Mouse (Mus musculus) G1E (cell line): ENCODE data around the gene D630023F18Rik.

Source experiments
- CTCF ChIP-seq: IDR thresholded peaks from 2 replicates; pipeline ENCODE4 v1.5.1; 2012; ENCODE audit warnings: low read depth, low read length, inconsistent platforms, mixed read lengths
- GATA1 ChIP-seq: IDR thresholded peaks from 2 replicates; pipeline ENCODE4 v1.6.1; 2012; ENCODE audit warnings: borderline replicate concordance, low read length, inconsistent platforms, mixed read lengths
- POLR2AphosphoS5 ChIP-seq: IDR thresholded peaks from 2 replicates; pipeline ENCODE4 v1.6.1; 2012; ENCODE audit warnings: low read depth, low read length, inconsistent platforms; ENCODE audit not compliant: insufficient replicate concordance
- TAL1 ChIP-seq: conservative IDR thresholded peaks from 2 replicates; pipeline ENCODE4 v1.6.1; 2012; ENCODE audit warnings: low read depth, low read length, inconsistent platforms, mixed read lengths

DNA sequence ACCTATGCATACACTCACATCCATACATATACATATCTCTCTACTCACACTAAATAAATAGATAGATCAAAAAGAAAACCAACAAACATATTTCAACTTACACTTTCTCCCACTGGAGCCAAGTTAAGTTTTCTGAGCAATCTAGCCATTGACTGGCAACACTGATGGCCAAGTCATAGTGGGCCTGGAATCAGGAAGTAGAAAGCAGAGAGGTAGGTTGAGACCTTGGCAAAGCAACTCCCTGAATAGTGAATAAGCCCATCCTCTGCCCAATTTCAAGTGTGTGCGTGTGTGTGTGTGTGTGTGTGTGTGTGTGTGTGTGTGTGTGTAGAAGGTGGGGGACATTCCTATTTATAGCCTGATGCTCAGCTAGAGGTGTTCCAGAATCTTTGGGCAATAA lies 3.6 kb downstream of the D630023F18Rik start, which contains the start of gene Gm28845:
- TF ChIP-seq CTCF (no peak), POLR2AphosphoS5 (no peak), TAL1 (no peak), GATA1 (no peak)
